Mouse (Mus musculus): Measurements from ENCODE around the gene Smurf2. TPM values are rescaled to one million over a fixed set of nuclear protein-coding genes. Genes with fewer than 3 reads are reported as not detected.

The Smurf2 gene
- polyA plus RNA-seq, 1 experiment from 2014 or later: 9.4 TPM

DNA sequence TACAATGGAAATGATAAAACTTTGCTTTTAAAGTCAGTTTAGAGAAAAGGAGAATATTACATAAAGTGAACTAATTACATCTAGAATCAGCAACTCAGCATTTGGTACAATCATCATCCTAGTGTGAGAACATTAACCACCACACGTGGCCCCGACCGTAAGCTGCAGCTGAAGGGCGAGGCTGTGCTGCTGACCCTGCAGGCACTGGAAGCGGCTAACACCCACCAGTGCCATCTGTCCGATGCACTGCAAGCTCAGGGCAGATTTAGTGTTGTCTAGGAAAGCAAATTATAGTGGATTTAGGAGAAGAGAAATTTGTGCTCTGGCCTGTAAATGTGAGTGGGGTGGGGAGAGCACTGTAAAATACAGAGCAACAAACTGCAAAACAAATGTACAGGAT, 100.3 kb downstream of the Smurf2 start:
- Histone ChIP-seq H3K27ac (ENCODE audit: low read length) (no peak overlapping the region), H3K36me3 (ENCODE audit: control insufficient read depth, insufficient read depth, low read length) (peaks cover 12% of the 10 kb centered on the region), H3K4me3 (ENCODE audit: low read length) (no peak overlapping the region), H3K4me2 (ENCODE audit: low read depth, low read length) (no peak overlapping the region), H3K27me3 (replicated peaks; ENCODE audit: control insufficient read depth, insufficient read depth, low read length) (no peaks in the 10 kb centered on the region), H3K9me3 (ENCODE audit: control insufficient read depth, low read length) (no peaks in the 10 kb centered on the region), H3K4me1 (ENCODE audit: control insufficient read depth, insufficient read depth, low read length) (peaks cover 6% of the 10 kb centered on the region; the same call in 1 of the 2 replicates), H3K9ac (ENCODE audit: low read depth, low read length) (no peak overlapping the region)
- 73% methylated on average over 6 of the region's 6 CpGs for WGBS
- 0 out of 2 replicates have a peak, but pooled peaks have one; percentile 56 for ATAC-seq

DNA sequence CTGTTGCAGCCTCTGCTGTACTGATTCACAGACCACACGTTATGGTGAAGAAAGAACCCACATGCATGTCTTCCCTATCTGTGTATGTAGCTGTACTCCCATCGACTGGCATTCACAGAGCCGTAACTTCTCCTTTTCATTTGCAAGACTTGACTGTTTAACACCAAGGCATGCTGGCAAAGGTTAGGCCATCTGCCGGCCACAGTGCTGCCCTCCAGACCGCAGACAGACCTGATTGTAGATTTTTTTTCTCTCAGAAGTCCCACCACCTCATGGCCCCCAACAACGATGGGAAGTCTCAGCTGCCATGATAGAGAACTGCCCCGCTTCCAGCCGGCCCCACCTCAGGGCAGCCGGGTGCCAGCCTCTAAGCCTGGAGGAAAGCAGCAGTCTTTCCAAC, 100.9 kb downstream of the Smurf2 start:
- Histone ChIP-seq H3K4me2 (ENCODE audit: low read depth, low read length) (no peak overlapping the region), H3K4me1 (ENCODE audit: control insufficient read depth, insufficient read depth, low read length) (peaks cover 6% of the 10 kb centered on the region; the same call in 1 of the 2 replicates), H3K4me3 (ENCODE audit: low read length) (no peak overlapping the region), H3K36me3 (ENCODE audit: control insufficient read depth, insufficient read depth, low read length) (peaks cover 12% of the 10 kb centered on the region), H3K9me3 (ENCODE audit: control insufficient read depth, low read length) (no peaks in the 10 kb centered on the region), H3K27me3 (replicated peaks; ENCODE audit: control insufficient read depth, insufficient read depth, low read length) (no peaks in the 10 kb centered on the region), H3K27ac (ENCODE audit: low read length) (no peak overlapping the region), H3K9ac (ENCODE audit: low read depth, low read length) (no peak overlapping the region)
- WGBS: 87% methylated on average over 9 of the region's 9 CpGs
- ATAC-seq: no peak

DNA sequence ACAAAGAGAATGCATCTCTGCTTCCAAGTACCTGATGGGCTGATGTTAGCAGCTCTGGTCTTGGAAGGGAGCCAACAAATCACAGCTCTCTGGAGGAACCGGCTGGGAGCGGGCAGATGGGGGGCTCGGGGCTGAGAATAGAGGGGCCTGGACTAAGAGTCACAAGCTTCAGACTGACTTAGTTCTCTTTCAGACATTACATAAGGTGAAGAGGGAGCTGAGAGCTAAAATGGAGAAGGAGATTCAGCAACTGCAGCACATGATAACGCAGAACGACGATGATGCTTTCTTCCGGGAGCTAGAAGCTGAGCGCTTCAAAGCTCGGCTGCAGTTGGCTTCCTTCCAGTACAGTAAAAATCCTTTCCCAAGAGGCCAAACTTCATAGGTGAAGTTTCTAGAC, 102.2 kb downstream of the Smurf2 start:
- WGBS: 48% methylated on average over 9 of the region's 9 CpGs
- Histone ChIP-seq H3K27ac (ENCODE audit: low read length) (peak overlapping the region; percentile 28; the same call in 1 of the 2 replicates), H3K27me3 (replicated peaks; ENCODE audit: control insufficient read depth, insufficient read depth, low read length) (no peaks in the 10 kb centered on the region), H3K4me1 (ENCODE audit: control insufficient read depth, insufficient read depth, low read length) (peaks cover 6% of the 10 kb centered on the region; the same call in 1 of the 2 replicates), H3K36me3 (ENCODE audit: control insufficient read depth, insufficient read depth, low read length) (peaks cover 12% of the 10 kb centered on the region), H3K4me2 (ENCODE audit: low read depth, low read length) (no peak overlapping the region), H3K9me3 (ENCODE audit: control insufficient read depth, low read length) (no peaks in the 10 kb centered on the region), H3K4me3 (ENCODE audit: low read length) (no peak overlapping the region), H3K9ac (ENCODE audit: low read depth, low read length) (no peak overlapping the region)
- no peak for ATAC-seq

DNA sequence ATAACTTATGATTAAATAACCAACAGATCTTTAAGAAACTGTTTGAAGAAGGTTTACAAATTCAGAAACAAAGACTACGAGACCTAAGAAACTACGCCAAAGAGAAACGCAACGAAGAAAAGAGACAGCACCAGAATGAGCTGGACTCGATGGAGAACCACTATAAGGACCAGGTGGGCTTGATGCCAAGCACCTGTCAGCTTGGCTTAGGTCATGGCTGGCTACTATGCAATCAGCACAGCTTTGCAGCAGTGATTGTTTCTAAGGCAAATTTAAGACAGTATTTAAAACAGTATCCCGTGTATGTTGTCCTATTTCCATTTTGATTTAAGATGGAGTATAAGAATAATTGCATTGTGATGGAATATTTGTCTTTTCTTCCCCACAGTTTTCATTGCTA, 102.7 kb downstream of the Smurf2 start:
- ATAC-seq: no peak
- H3K4me2 ChIP-seq (ENCODE audit: low read depth, low read length): no peak overlapping the region
- 80% methylated on average over 6 of the region's 6 CpGs for WGBS
- H3K4me3 ChIP-seq (ENCODE audit: low read length): no peak overlapping the region
- peaks cover 8% of the 10 kb centered on the region for H3K36me3 ChIP-seq (ENCODE audit: control insufficient read depth, insufficient read depth, low read length)
- H3K27me3 ChIP-seq (replicated peaks; ENCODE audit: control insufficient read depth, insufficient read depth, low read length): no peaks in the 10 kb centered on the region
- no peak overlapping the region for H3K9ac ChIP-seq (ENCODE audit: low read depth, low read length)
- H3K27ac ChIP-seq (ENCODE audit: low read length): no peak overlapping the region
- H3K9me3 ChIP-seq (ENCODE audit: control insufficient read depth, low read length): no peaks in the 10 kb centered on the region
- H3K4me1 ChIP-seq (ENCODE audit: control insufficient read depth, insufficient read depth, low read length): peaks cover 6% of the 10 kb centered on the region; the same call in 1 of the 2 replicates

DNA sequence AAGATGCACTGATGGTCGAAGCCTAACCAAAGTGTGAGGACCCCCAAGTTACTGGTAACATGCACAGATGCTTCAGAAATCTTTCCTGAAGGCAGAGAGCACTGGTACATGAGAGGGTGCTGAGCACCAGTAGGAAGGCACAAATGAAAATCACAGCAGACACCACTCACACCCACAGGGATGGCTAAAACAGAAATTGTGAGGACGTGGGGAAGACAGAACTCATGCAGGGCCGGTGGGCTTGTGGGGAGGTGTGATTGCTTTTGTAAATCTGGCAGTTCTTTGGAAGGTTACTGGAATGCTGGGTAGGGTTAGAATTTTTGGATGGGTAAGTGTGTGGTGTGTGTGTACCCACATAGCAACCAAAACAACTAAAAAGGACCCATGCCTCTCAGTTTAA, 103.4 kb downstream of the Smurf2 start:
- ATAC-seq: no peak
- H3K36me3 ChIP-seq (ENCODE audit: control insufficient read depth, insufficient read depth, low read length): peaks cover 8% of the 10 kb centered on the region

DNA sequence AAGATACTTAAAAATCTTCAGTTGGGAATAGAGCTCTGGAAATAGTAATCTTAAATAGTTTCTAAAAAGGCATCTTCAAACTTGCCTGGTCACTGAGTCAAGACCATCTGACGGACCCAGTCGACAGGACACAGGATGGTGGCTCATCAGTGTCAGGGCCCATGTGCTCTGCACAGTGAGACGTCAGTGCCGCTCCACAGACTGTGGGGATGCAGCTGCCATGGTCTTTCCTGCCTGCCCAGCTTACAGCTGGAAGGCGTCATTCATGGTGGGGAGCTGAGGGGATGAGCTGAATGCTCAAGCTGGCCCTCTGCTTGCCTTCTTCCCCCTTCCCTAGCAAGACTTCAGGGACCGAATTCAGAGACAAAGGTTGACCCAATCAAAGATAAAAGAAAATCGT, 104.2 kb downstream of the Smurf2 start:
- no peaks in the 10 kb centered on the region for H3K27me3 ChIP-seq (replicated peaks; ENCODE audit: control insufficient read depth, insufficient read depth, low read length)
- no peak overlapping the region for H3K27ac ChIP-seq (ENCODE audit: low read length)
- no peaks in the 10 kb centered on the region for H3K9me3 ChIP-seq (ENCODE audit: control insufficient read depth, low read length)
- no peak overlapping the region for H3K4me3 ChIP-seq (ENCODE audit: low read length)
- no peak for ATAC-seq
- H3K9ac ChIP-seq (ENCODE audit: low read depth, low read length): no peak overlapping the region
- peaks cover 6% of the 10 kb centered on the region; the same call in 1 of the 2 replicates for H3K4me1 ChIP-seq (ENCODE audit: control insufficient read depth, insufficient read depth, low read length)
- no peak overlapping the region for H3K4me2 ChIP-seq (ENCODE audit: low read depth, low read length)
- WGBS: 79% methylated on average over 7 of the region's 7 CpGs
- H3K36me3 ChIP-seq (ENCODE audit: control insufficient read depth, insufficient read depth, low read length): peaks cover 8% of the 10 kb centered on the region

More for the DNA sequence above, 103.4 kb downstream of the Smurf2 start:
- WGBS: 89% methylated on average over 3 of the region's 3 CpGs
- Histone ChIP-seq H3K27ac (ENCODE audit: low read length) (no peak overlapping the region), H3K4me2 (ENCODE audit: low read depth, low read length) (no peak overlapping the region), H3K4me3 (ENCODE audit: low read length) (no peak overlapping the region), H3K27me3 (replicated peaks; ENCODE audit: control insufficient read depth, insufficient read depth, low read length) (no peaks in the 10 kb centered on the region), H3K9ac (ENCODE audit: low read depth, low read length) (no peak overlapping the region), H3K9me3 (ENCODE audit: control insufficient read depth, low read length) (no peaks in the 10 kb centered on the region), H3K4me1 (ENCODE audit: control insufficient read depth, insufficient read depth, low read length) (peaks cover 6% of the 10 kb centered on the region; the same call in 1 of the 2 replicates)

DNA sequence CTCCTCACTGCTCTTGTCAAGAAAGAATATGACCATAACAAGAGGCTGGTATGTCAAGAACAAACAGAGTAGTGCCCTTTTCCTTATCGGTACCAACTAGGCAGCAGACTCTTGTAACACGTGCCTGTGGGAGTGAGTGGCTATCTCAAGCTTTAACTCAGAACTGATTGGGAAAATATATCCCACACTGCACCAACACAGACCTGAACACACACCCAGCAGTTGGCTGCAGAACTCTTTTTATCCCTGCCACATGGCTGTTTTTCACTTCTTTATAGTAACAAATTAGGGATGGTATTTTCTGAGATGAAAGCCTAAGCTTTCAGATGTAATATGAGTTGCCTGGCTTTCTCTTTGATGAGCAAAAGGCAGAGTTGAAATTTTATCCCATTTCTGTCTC, 104.8 kb downstream of the Smurf2 start:
- Histone ChIP-seq H3K36me3 (ENCODE audit: control insufficient read depth, insufficient read depth, low read length) (peaks cover 8% of the 10 kb centered on the region), H3K4me1 (ENCODE audit: control insufficient read depth, insufficient read depth, low read length) (0 out of 2 replicates have a peak, but pooled peaks cover 3% of the 10 kb centered on the region), H3K27me3 (replicated peaks; ENCODE audit: control insufficient read depth, insufficient read depth, low read length) (no peaks in the 10 kb centered on the region), H3K9ac (ENCODE audit: low read depth, low read length) (no peak overlapping the region), H3K9me3 (ENCODE audit: control insufficient read depth, low read length) (no peaks in the 10 kb centered on the region), H3K4me2 (ENCODE audit: low read depth, low read length) (no peak overlapping the region), H3K4me3 (ENCODE audit: low read length) (no peak overlapping the region), H3K27ac (ENCODE audit: low read length) (no peak overlapping the region)
- WGBS: 79% methylated on average over 2 of the region's 2 CpGs
- no peak for ATAC-seq

DNA sequence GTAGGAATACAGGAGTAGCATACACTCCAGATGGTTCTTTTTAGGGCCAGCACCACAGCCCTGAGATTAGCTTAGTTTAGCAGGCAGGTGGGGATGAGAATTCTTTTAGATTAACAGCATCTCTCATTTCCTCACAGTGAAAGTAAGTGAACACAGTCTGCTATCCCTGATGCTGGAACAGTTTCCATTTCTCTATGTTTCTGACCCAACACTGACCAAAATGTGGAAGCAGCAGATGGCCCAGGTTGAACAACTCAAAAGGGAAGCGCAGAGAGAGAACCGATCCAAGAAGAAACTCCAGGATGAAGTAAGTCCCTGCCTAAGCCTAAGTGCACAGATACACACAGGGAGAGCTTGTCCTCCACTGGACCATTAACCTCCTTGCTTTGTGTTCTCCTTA, 105.2 kb downstream of the Smurf2 start:
- Histone ChIP-seq H3K4me1 (ENCODE audit: control insufficient read depth, insufficient read depth, low read length) (0 out of 2 replicates have a peak, but pooled peaks cover 3% of the 10 kb centered on the region), H3K4me2 (ENCODE audit: low read depth, low read length) (no peak overlapping the region), H3K36me3 (ENCODE audit: control insufficient read depth, insufficient read depth, low read length) (peaks cover 8% of the 10 kb centered on the region), H3K9me3 (ENCODE audit: control insufficient read depth, low read length) (no peaks in the 10 kb centered on the region), H3K27me3 (replicated peaks; ENCODE audit: control insufficient read depth, insufficient read depth, low read length) (no peaks in the 10 kb centered on the region), H3K9ac (ENCODE audit: low read depth, low read length) (no peak overlapping the region), H3K27ac (ENCODE audit: low read length) (no peak overlapping the region), H3K4me3 (ENCODE audit: low read length) (no peak overlapping the region)
- WGBS: 96% methylated on average over 2 of the region's 2 CpGs
- no peak for ATAC-seq

DNA sequence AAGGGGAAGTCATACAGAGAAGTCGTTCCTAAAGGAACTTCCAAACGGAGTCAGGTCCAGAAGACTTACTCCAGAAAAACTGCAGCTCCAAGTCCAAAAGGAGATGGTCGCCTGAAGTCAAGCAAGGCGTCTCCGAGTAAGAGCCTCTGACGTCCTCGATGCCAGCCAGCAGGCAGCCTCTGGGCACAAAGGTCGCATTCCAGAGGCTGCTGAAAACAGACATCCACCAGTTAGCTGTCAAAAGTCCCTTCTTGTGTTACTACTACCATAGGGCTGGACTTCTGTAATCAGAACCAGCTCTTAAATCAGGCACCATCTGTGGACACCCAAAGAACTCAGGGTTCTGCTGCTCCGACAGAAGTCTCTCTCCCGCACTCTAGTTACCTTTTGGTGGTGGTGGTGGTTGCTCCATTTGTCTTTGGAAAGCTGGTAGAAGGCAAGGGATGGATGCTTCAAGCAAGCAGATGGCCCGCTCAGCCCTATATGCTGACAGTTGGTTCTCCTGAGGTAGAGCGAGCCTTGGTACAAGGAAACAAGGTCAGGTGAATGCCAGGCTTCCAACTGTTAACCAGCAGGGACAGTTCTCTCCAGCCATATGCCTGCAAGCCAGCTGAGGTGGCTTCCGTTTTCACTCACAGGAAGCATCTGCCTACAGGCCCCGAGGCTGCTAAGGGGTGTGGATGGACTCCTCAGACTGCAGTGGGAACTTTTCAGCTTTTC, 105.8 kb downstream of the Smurf2 start:
- Histone ChIP-seq H3K27me3 (replicated peaks; ENCODE audit: control insufficient read depth, insufficient read depth, low read length) (no peaks in the 10 kb centered on the region), H3K4me3 (ENCODE audit: low read length) (no peak overlapping the region), H3K9ac (ENCODE audit: low read depth, low read length) (no peak overlapping the region), H3K4me1 (ENCODE audit: control insufficient read depth, insufficient read depth, low read length) (0 out of 2 replicates have a peak, but pooled peaks cover 3% of the 10 kb centered on the region), H3K36me3 (ENCODE audit: control insufficient read depth, insufficient read depth, low read length) (peaks cover 8% of the 10 kb centered on the region), H3K4me2 (ENCODE audit: low read depth, low read length) (no peak overlapping the region), H3K9me3 (ENCODE audit: control insufficient read depth, low read length) (no peaks in the 10 kb centered on the region), H3K27ac (ENCODE audit: low read length) (no peak overlapping the region; the same call in 1 of the 2 replicates)
- no peak for ATAC-seq
- 71% methylated on average over 14 of the region's 14 CpGs for WGBS

All from intestine, embryonic 16.5 days (tissue).